Mouse (Mus musculus): ENCODE measurements at regions not wholly inside any gene's neighbourhood (a gene's known extent, or its start where the extent isn't known, plus 50 kb on each side); places are given as distances from the start of the nearest gene placed in this dataset.

DNA sequence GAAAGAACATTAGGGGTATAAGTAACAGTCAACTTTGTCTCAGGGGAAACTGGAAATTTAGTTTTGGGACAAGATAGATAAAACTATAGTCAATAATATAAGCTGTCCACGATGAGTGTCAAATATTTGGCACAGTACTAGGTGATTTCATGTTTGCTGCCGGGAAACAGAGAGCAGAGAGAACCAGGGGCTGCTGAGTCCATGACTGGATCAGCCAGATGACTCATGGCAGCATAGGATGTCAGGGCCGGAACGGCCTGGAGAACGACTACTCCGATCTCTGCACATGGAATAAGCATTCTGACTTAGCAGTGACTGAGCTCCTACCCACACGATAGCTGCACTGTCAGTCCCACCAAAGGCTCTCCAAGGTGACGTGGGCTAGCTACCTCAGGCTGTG, 197.6 kb upstream of the Bmper start:
- TF ChIP-seq CTCF (IDR thresholded peaks at IDR 0.05; ENCODE audit: control insufficient read depth, insufficient read depth, low read length) (no peak), POLR2A (IDR thresholded peaks at IDR 0.05; ENCODE audit: borderline replicate concordance, control insufficient read depth, low read depth, low read length) (no peak)

Data from bone marrow, adult 2 months (tissue).